Mouse (Mus musculus) ES-E14 (cell line): ENCODE data around the gene Ubxn4.

Experiments used
- MAFK ChIP-seq: IDR thresholded peaks from 2 replicates; pipeline ENCODE4 v1.6.1; 2014; ENCODE audit warnings: mild to moderate bottlenecking, low read depth, low read length, inconsistent platforms; ENCODE audit not compliant: insufficient read depth
- ZC3H11A ChIP-seq: IDR thresholded peaks from 2 replicates; pipeline ENCODE4 v1.6.1; 2012; ENCODE audit warnings: low read depth, mild to moderate bottlenecking, inconsistent platforms, low read length, borderline replicate concordance

GRCm38 (mm10) chr1:128314665-128315064, 70.9 kb downstream of the Ubxn4 start:
- no peak for TF ChIP-seq MAFK
- TF ChIP-seq ZC3H11A, result no peak
